Mouse (Mus musculus) liver, embryonic 11.5 days (tissue): Measurements from ENCODE around the gene Myo9b. TPM values are rescaled to one million over a fixed set of nuclear protein-coding genes. Genes with fewer than 3 reads are reported as not detected.
"Not testable (repeated sequence)": the region's sequence is repeated elsewhere in the genome, so short reads cannot be mapped to it uniquely, and the experiment has no call there.

Experiments used
- ATAC-seq: fragments of 200-750 bp; cut with Nextera tagmentation; replicated peaks from 2 replicates; pipeline ENCODE4 v1.8.0; 2017; ENCODE audit warnings: moderate number of reproducible peaks, mild to moderate bottlenecking, moderate TSS enrichment, moderate library complexity; ENCODE audit not compliant: low FRiP score
- DNase-seq: peaks from one replicate; pipeline ENCODE4 v3.0.0-alpha.2; 2017; ENCODE audit warnings: low spot score
- H3K27ac ChIP-seq: fragments of 300-500 bp; sonication (generic); 2 replicates; pipeline ENCODE4 v1.5.1; 2014; ENCODE audit warnings: mild to moderate bottlenecking, low read depth, low read length, control low read depth
- H3K27me3 ChIP-seq: fragments of 300-500 bp; sonication (generic); replicated peaks from 2 replicates; pipeline ENCODE4 v1.6.1; 2014; ENCODE audit warnings: low read length, mixed read lengths; ENCODE audit not compliant: control insufficient read depth, insufficient read depth
- H3K36me3 ChIP-seq: fragments of 300-500 bp; sonication (generic); 2 replicates; pipeline ENCODE4 v1.6.1; 2014; ENCODE audit warnings: mild to moderate bottlenecking, low read length, moderate library complexity, mixed read lengths; ENCODE audit not compliant: control insufficient read depth, insufficient read depth
- H3K4me1 ChIP-seq: fragments of 300-500 bp; sonication (generic); replicated peaks from 2 replicates; pipeline ENCODE4 v1.6.1; 2014; ENCODE audit warnings: low read length, mixed read lengths; ENCODE audit not compliant: control insufficient read depth, insufficient read depth
- H3K4me2 ChIP-seq: fragments of 300-500 bp; sonication (generic); 2 replicates; pipeline ENCODE4 v1.6.1; 2014; ENCODE audit warnings: mild to moderate bottlenecking, control low read depth, moderate library complexity
- H3K4me3 ChIP-seq: fragments of 300-500 bp; sonication (generic); 2 replicates; pipeline ENCODE4 v1.5.1; 2014; ENCODE audit warnings: low read depth, low read length, control low read depth
- H3K9ac ChIP-seq: fragments of 300-500 bp; sonication (generic); 2 replicates; pipeline ENCODE4 v1.6.1; 2014; ENCODE audit warnings: low read depth, low read length, control low read depth
- H3K9me3 ChIP-seq: fragments of 300-500 bp; sonication (generic); 2 replicates; pipeline ENCODE4 v1.6.1; 2016; ENCODE audit warnings: low read length, inconsistent platforms, mixed read lengths; ENCODE audit not compliant: control insufficient read depth
- WGBS: fragments of 180-500 bp; shearing (Covaris S2); extraction: QIAGEN DNeasy Blood & Tissue Kit; methylation state at CpG from one replicate; pipeline ENCODE4 v1.1.7; 2014; 5-methylcytosine and 5-hydroxymethylcytosine counted together
- polyA plus RNA-seq: library from polyadenylated mRNA; unstranded; fragments of >200 nt; fragmentation: Nextera tagmentation; extraction: Ambion mirVana; gene quantifications from 2 replicates; pipeline ENCODE4 v1.2.1, GENCODE M21; 2014

Myo9b gene
- 19.0 and 20.2 TPM in 2 replicates for polyA plus RNA-seq

DNA sequence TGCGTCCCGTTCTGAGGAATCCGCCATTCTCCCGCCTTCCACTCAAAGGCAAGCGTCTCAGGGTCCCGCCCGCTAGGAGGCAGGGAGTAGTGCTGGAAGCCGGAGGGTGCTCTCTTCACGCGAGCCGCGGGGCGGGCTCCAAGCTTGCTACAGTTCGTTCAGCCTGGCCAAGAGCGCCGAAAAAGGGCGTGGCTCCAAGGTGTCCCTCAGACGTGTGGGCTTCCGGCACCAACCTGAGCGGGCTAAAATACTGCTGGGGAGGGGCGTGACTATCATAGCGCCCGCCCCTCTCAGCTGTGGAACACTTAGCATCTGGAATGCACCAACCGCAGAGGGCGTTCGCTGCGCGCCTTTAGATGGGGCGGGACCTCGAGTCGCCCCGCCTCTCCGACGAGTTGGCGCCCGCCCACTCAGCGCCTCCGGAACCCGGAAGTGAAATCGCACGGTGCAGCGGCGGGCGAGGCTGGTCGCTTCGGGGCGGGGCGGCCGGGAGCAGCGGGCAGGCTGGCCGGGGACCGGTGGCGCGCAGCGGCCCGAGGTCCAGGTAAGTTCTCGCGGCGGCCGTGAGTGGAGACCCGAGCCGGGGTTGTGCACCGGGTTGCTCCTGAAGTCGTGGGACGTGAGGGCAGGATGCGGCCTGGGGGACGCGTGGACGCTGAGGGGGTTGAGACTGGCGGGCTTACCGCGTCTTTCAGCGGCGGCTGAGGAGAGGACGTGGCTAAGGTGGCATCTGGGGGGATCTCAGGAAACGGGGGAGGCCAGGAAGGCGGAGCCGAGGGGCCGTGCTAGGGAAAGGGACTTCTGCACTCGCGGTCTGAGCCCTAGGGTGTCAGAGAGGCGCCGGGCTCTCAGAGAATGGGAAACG, at the start of gene Myo9b, which contains the start of gene Haus8:
TSS of gene Myo9b (plus strand) at position 429 of the 865 bp plus-strand sequence.
TSS of gene Haus8 (minus strand) at position 649 of the 865 bp plus-strand sequence.
- Histone ChIP-seq H3K9ac (peak within 1 kb of the TSS; percentile 89), H3K27ac (peak within 1 kb of the TSS; percentile 83), H3K4me1 (peaks cover 23% of the 10 kb centered on the region), H3K9me3 (no peaks in the 10 kb centered on the region), H3K4me2 (peak within 1 kb of the TSS; percentile 80), H3K36me3 (0 out of 2 replicates have a peak, but pooled peaks cover 2% of the 10 kb centered on the region), H3K4me3 (peak within 1 kb of the TSS; percentile 91), H3K27me3 (no peaks in the 10 kb centered on the region)
- ATAC-seq (peak; percentile 95), DNase-seq (peak; percentile 92)
- under 1% methylated on average over 84 of the region's 84 CpGs for WGBS

DNA sequence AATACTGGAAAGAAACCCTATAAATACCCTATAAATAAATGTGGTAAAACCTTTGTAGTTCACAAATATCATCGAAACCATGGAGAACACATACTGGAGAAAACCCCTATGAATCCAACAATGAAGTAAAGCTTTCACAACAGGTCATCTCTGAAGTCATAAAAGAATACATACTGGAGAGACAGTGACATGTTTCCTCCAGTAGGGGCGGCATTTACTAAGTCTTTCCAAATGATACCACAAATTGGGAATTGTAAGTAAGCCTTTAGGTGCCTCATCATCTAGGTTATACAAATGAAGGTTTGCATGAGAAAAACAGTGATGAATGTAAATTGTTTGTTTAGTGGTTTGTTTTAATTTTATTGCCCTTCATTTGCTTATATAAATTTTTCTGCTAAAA, 48.0 kb upstream of the Myo9b start:
- DNase-seq (no peak), ATAC-seq (no peak)
- Histone ChIP-seq H3K4me1 (no peaks in the 10 kb centered on the region), H3K9ac (no peak overlapping the region), H3K4me2 (no peak overlapping the region), H3K36me3 (no peaks in the 10 kb centered on the region), H3K27ac (no peak overlapping the region), H3K4me3 (no peak overlapping the region), H3K9me3 (no peaks in the 10 kb centered on the region), H3K27me3 (no peaks in the 10 kb centered on the region)
- 40% methylated on average over 2 of the region's 2 CpGs for WGBS

DNA sequence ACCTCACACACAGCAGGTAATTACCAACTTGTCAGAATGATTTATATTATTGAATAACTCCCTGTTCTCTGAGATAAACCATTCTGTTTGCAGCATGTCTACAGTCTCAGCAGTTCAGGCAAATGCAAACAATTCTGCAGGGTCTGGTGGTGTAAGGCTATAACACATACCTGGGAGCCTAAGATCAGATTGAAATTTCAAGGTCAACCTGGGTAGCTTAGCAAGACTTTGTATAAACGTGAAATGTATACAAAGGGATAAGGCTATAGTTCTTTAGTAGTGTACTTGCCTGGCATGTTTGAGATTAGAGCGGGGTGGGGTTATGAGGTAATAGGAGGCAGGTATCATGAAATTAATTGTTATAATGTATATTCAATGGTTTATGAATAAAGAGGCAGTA, 29.8 kb upstream of the Myo9b start:
- Histone ChIP-seq H3K4me3 (no peak overlapping the region), H3K27ac (no peak overlapping the region), H3K4me2 (no peak overlapping the region), H3K9ac (no peak overlapping the region), H3K9me3 (no peaks in the 10 kb centered on the region), H3K4me1 (no peaks in the 10 kb centered on the region), H3K27me3 (no peaks in the 10 kb centered on the region), H3K36me3 (no peaks in the 10 kb centered on the region)
- 74% methylated on average over 2 of the region's 2 CpGs for WGBS
- no peak for ATAC-seq
- DNase-seq: no peak

DNA sequence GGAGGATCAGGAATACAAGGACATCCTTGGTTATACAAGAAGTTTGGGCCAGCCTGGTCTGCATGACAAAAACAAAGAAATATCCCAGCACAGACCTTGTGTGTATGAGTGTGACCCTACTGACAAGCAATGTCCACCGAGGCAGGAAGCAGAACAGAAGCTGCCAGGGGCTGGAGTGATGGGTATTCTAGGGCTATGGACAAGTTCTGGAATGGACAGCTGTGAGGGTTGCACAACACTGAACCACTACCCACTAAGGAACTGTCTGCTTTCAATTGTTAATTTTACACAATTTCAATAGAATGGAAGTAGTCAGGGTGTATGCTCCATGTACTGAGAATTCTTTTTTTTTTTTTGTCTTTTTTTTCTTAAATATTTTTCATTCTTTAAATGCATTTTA, 24.3 kb upstream of the Myo9b start:
- Histone ChIP-seq H3K4me1 (no peaks in the 10 kb centered on the region), H3K36me3 (peaks cover 7% of the 10 kb centered on the region; the same call in 1 of the 2 replicates), H3K4me2 (no peak overlapping the region), H3K27ac (no peak overlapping the region), H3K4me3 (no peak overlapping the region), H3K9ac (no peak overlapping the region), H3K9me3 (no peaks in the 10 kb centered on the region), H3K27me3 (no peaks in the 10 kb centered on the region)
- 74% methylated on average over 1 of the region's 1 CpGs for WGBS
- DNase-seq: no peak
- ATAC-seq: no peak

DNA sequence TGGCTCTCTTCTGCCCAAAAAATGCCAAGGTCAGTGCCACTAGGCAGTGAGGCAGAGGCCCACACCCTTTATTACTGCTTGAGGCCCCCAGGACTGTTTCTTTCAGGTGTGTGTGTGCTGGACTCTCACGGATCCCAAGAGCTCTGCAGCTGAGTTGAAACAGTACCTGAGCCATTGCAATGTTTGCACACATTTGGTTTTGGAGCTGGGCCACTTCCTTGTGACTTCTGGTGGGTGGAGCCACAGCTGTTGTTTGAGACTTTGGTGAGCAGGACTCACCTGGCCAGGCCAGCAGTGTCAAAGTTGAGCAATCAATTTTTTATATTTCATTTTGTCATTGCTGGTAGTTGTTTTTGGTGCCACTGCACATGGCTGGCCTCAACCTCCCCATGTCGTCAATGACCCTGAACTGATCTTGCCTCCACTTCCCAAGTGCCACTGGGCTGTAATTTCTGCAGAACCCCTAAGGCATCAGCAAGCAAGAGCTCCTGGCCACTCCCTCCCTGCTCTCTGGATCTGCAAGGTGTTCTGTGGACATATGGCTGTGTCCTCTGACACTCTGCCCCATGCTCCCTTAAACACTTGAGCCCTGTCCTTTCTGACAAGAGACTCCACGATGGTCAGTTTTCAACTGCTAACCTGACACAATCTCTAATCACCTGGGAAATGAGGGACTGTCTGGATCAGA, 15.8 kb upstream of the Myo9b start:
- ATAC-seq: no peak
- 91% methylated on average over 3 of the region's 3 CpGs for WGBS
- Histone ChIP-seq H3K9me3 (no peaks in the 10 kb centered on the region), H3K27me3 (no peaks in the 10 kb centered on the region), H3K36me3 (peaks cover 30% of the 10 kb centered on the region), H3K4me2 (no peak overlapping the region), H3K4me1 (no peaks in the 10 kb centered on the region), H3K27ac (no peak overlapping the region), H3K9ac (no peak overlapping the region), H3K4me3 (no peak overlapping the region)
- peak; percentile 19 for DNase-seq

DNA sequence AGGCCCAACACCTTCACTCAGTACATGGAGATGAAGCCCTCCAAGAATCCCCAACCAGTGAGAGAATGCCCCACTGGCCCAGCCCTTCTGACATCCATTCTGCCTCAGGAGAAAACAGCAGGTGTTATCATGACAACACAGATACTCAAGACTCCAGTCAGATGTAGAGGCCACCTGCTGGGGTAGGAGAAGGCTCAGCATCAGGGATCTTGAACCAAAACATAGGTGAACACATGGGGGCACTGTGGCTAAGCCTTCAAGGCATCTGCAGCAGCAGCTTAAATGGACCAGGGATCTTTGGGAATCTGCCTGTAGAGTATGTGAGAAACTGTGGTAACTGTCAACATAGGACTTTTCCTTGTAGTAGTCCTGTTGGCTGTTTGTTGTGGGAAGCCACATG, 11.3 kb upstream of the Myo9b start:
- no peak overlapping the region for H3K4me2 ChIP-seq
- H3K9me3 ChIP-seq: no peaks in the 10 kb centered on the region
- no peak overlapping the region for H3K9ac ChIP-seq
- peak; percentile 24 for DNase-seq
- no peaks in the 10 kb centered on the region for H3K27me3 ChIP-seq
- no peak overlapping the region for H3K27ac ChIP-seq
- H3K4me3 ChIP-seq: no peak overlapping the region
- ATAC-seq: peak; percentile 53
- peaks cover 19% of the 10 kb centered on the region for H3K36me3 ChIP-seq
- H3K4me1 ChIP-seq: no peaks in the 10 kb centered on the region

DNA sequence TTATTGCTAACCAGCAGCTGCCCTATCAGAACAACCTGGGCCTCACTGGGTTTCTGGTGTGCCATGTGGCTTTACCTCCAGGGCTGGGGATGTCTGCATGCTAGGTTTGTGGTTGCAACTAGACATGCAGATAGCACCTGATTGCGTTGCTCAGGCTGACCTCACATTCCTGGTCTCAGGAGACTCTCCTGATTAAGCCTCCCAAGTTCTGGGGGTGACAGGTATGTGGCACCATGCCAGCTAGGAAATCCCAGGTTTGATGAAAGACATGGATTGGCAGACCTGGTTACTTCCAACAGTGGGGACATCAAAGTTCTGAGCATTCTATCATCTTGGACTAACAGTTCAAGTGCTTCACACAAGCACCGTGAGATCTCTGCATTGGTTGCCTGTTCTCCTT, 4.8 kb upstream of the Myo9b start:
- no peaks in the 10 kb centered on the region for H3K9me3 ChIP-seq
- ATAC-seq (no peak), DNase-seq (no peak)
- H3K9ac ChIP-seq: no peak overlapping the region
- no peak overlapping the region for H3K4me2 ChIP-seq
- H3K27ac ChIP-seq: no peak overlapping the region
- no peaks in the 10 kb centered on the region; the same call in 1 of the 2 replicates for H3K4me1 ChIP-seq
- 82% methylated on average over 2 of the region's 2 CpGs for WGBS
- H3K36me3 ChIP-seq: peaks cover 5% of the 10 kb centered on the region; the same call in 1 of the 2 replicates
- no peak overlapping the region for H3K4me3 ChIP-seq
- no peaks in the 10 kb centered on the region for H3K27me3 ChIP-seq

DNA sequence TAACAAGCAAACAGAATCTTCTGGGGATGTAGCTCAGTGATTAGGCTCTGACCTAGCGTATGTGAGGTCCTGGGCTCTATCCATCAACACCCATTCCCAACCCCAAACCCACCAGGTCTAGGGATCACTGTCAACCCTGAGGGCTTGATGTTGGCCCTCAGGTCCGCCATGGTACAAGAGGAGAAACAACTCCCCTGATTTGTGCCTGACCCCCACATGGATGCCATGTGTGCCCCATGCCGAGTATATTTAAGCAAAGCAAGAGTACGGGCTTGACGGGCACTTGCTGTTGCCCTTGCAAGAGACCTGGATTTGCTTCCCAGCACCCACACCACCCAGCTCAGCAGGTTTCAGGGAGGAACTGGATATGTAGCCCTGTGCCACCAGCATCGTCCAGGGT, 4.2 kb upstream of the Myo9b start:
- H3K4me3 ChIP-seq, ATAC-seq, H3K9ac ChIP-seq, H3K36me3 ChIP-seq, H3K27ac ChIP-seq, H3K27me3 ChIP-seq, H3K4me1 ChIP-seq, DNase-seq, H3K4me2 ChIP-seq, H3K9me3 ChIP-seq: not testable (repeated sequence)
- WGBS: 95% methylated on average over 5 of the region's 6 CpGs
